Mouse (Mus musculus): ENCODE results near the gene 4930402F06Rik. TPM values are rescaled to one million over a fixed set of nuclear protein-coding genes. Genes with fewer than 3 reads are reported as not detected.

4930402F06Rik gene
- total RNA-seq, 2 experiments from 2014 or later, result not detected

GRCm38 (mm10) chr2:35345984-35346383, 51.0 kb downstream of the 4930402F06Rik start:
- no peak for DNase-seq (ENCODE audit: low spot score in 2 of 2)

- no peak for DNase-seq (ENCODE audit: low spot score in 2 of 2)
Observed at GRCm38 (mm10) chr2:35342605-35343004, 54.4 kb downstream of the 4930402F06Rik start.

- DNase-seq (ENCODE audit: low spot score in 2 of 2), result peak in 1 of 2 experiments; percentile 50
Observed at GRCm38 (mm10) chr2:35338707-35339106, 58.3 kb downstream of the 4930402F06Rik start.

GRCm38 (mm10) chr2:35338036-35338435, 58.9 kb downstream of the 4930402F06Rik start:
- no peak for DNase-seq (ENCODE audit: low spot score in 2 of 2)

- no peak for DNase-seq (ENCODE audit: low spot score in 2 of 2)
Observed at GRCm38 (mm10) chr2:35337419-35337818, 59.6 kb downstream of the 4930402F06Rik start.

GRCm38 (mm10) chr2:35336388-35337280, 60.3 kb downstream of the 4930402F06Rik start, which contains the start of gene Stom:
TSS of gene Stom (minus strand) at chr2:35336976.
- DNase-seq (ENCODE audit: low spot score in 2 of 2), result peak; percentile 99 to 100

GRCm38 (mm10) chr2:35335620-35336019, 61.4 kb downstream of the 4930402F06Rik start:
- DNase-seq (ENCODE audit: low spot score in 2 of 2), result no peak

- DNase-seq (ENCODE audit: low spot score in 2 of 2), result no peak
Observed at GRCm38 (mm10) chr2:35333670-35334069, 63.3 kb downstream of the 4930402F06Rik start.

GRCm38 (mm10) chr2:35331205-35331604, 65.8 kb downstream of the 4930402F06Rik start:
- DNase-seq (ENCODE audit: low spot score in 2 of 2), result no peak

- no peak for DNase-seq (ENCODE audit: low spot score in 2 of 2)
Observed at GRCm38 (mm10) chr2:35329061-35329460, 67.9 kb downstream of the 4930402F06Rik start.

- DNase-seq (ENCODE audit: low spot score in 2 of 2), result no peak
Observed at GRCm38 (mm10) chr2:35328064-35328792, 68.7 kb downstream of the 4930402F06Rik start.

- DNase-seq (ENCODE audit: low spot score in 2 of 2), result no peak
Observed at GRCm38 (mm10) chr2:35327583-35327982, 69.4 kb downstream of the 4930402F06Rik start.

GRCm38 (mm10) chr2:35326931-35327330, 70.0 kb downstream of the 4930402F06Rik start:
- no peak for DNase-seq (ENCODE audit: low spot score in 2 of 2)

GRCm38 (mm10) chr2:35325930-35326329, 71.0 kb downstream of the 4930402F06Rik start:
- DNase-seq (ENCODE audit: low spot score in 2 of 2), result no peak

Other genes with a start within 250 kb of the 4930402F06Rik start
- gene Rab14, start 196.1 kb downstream of the 4930402F06Rik start, total RNA-seq (2021), result 100 to 1,000 TPM; 119 to 130 TPM
- 100 to 1,000 TPM; 259 to 284 TPM for gene Gsn, start 140.8 kb downstream of the 4930402F06Rik start, total RNA-seq (2021)
- 10 to 100 TPM; 34.1 to 50.4 TPM for gene Stom, start 60.2 kb downstream of the 4930402F06Rik start, total RNA-seq (2021)
- gene 4930568D16Rik, start 29.4 kb downstream of the 4930402F06Rik start, total RNA-seq (2021), result not detected
- gene Ggta1, start 66.1 kb upstream of the 4930402F06Rik start, total RNA-seq (2021), result 10 to 100 TPM; 21.0 to 25.4 TPM
- 10 to 100 TPM; 72.7 to 80.4 TPM for gene Dab2ip, start 161.1 kb upstream of the 4930402F06Rik start, total RNA-seq (2021)

All from gastrocnemius, postnatal 4 days (tissue).